Mouse (Mus musculus): ENCODE data around the gene Sp1.

Gene Sp1

DNA sequence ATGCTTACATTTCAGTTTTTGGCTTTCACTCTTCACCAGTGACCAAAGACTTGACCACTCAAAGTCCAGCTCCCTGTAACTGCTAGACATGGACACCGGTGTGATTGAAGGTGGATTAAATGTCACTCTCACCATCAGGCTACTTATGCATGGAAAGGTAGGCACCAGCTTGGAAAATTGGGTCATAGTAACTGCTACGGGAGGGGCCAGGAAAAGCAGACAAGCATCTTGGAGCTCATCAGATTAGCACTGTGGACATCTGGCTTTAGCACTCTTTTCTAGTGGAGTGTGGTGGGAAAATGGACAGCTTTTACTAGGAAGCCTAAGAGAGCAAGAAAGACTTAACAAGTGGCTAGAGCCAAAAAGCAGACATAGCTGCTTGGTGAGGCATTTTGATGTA is 67.3 kb downstream of the Sp1 start:
- no peak for DNase-seq (ENCODE audit: low spot score in 2 of 2)

DNA sequence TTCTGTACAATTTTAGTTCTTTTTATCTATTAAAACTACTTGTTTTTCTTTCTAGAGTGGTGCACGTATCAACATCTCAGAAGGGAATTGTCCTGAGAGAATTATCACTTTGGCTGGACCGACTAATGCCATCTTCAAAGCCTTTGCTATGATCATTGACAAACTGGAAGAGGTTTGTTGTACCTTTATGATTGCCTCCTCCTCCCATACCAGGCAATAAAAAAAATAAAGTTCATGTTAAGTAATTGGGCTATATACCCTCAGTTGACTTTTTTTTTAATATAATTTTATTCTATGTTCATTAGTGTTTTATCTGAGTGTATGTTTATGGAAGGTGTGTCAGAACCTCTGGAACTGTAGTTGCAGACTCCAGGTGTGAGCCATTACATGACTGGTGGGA is 68.6 kb downstream of the Sp1 start:
- no peak for DNase-seq (ENCODE audit: low spot score in 2 of 2)

DNA sequence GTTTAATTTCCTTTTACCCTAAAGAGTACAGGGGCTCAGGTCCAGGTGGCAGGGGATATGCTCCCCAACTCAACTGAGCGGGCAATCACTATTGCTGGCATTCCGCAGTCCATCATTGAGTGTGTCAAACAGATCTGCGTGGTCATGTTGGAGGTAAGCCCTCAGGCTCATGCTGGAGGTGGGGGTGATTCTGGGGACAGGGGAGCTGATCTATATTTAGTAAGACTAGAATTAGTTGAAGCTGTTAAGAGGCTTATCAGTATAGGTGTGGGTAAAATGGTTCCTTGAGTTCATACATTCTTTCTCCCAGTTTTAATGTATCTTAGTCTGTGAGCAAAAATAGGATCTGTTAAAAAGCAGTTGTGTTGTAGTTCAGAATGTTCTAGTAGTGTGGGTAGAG is 77.2 kb downstream of the Sp1 start:
- DNase-seq (ENCODE audit: low spot score in 2 of 2) = no peak

DNA sequence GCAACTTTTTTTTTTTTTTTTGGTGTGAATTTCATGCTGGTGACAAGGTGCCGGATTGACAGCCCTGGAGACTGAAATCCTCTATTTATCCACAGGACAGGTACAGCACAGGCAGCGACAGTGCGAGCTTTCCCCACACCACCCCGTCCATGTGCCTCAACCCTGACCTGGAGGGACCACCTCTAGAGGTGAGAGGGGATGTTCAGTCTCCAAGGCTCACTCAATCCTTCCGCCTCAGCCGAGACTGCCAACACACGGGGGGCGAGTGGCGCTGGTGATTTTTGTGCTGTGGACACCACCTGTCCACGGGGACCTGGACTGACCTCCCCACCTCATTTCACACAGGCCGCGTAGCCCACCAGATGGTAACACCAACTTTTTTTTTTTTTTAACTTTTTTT is 79.9 kb downstream of the Sp1 start:
- DNase-seq (ENCODE audit: low spot score in 2 of 2) = no peak
